Mouse (Mus musculus) lung, embryonic 14.5 days (tissue): ENCODE data around the gene Hectd3. TPM values are rescaled to one million over a fixed set of nuclear protein-coding genes. Genes with fewer than 3 reads are reported as not detected.

Source experiments
- ATAC-seq: fragments of 200-750 bp; cut with Nextera tagmentation; 2 replicates; pipeline ENCODE4 v1.8.0; 2017; ENCODE audit warnings: mild to moderate bottlenecking, moderate TSS enrichment, moderate library complexity; ENCODE audit not compliant: insufficient read depth
- DNase-seq: peaks from one replicate; pipeline ENCODE4 v3.0.0-alpha.2; 2015
- H3K27ac ChIP-seq: fragments of 300-500 bp; sonication (generic); 2 replicates; pipeline ENCODE4 v1.5.1; 2014; ENCODE audit warnings: low read depth, mild to moderate bottlenecking, moderate library complexity
- H3K27me3 ChIP-seq: fragments of 300-500 bp; sonication (generic); 2 replicates; pipeline ENCODE4 v1.6.1; 2014; ENCODE audit warnings: low read length, control low read depth; ENCODE audit not compliant: insufficient read depth
- H3K36me3 ChIP-seq: fragments of 300-500 bp; sonication (generic); 2 replicates; pipeline ENCODE4 v1.6.1; 2014; ENCODE audit warnings: control low read depth; ENCODE audit not compliant: insufficient read depth
- H3K4me1 ChIP-seq: fragments of 300-500 bp; sonication (generic); 2 replicates; pipeline ENCODE4 v1.6.1; 2014; ENCODE audit warnings: antibody characterized with exemption, control low read depth; ENCODE audit not compliant: insufficient read depth
- H3K4me2 ChIP-seq: fragments of 300-500 bp; sonication (generic); 2 replicates; pipeline ENCODE4 v1.6.1; 2014; ENCODE audit warnings: mild to moderate bottlenecking
- H3K4me3 ChIP-seq: fragments of 300-500 bp; sonication (generic); 2 replicates; pipeline ENCODE4 v1.5.1; 2014; ENCODE audit warnings: low read depth, low read length
- H3K9ac ChIP-seq: fragments of 300-500 bp; sonication (generic); 2 replicates; pipeline ENCODE4 v1.6.1; 2014
- H3K9me3 ChIP-seq: fragments of 300-500 bp; sonication (generic); 2 replicates; pipeline ENCODE4 v1.6.1; 2016; ENCODE audit warnings: low read depth, low read length, control low read depth
- CTCF ChIP-seq: IDR thresholded peaks from 2 replicates; pipeline ENCODE4 v1.5.1; 2016; ENCODE audit warnings: antibody characterized with exemption, low read depth
- WGBS: fragments of 180-500 bp; shearing (Covaris S2); extraction: QIAGEN DNeasy Blood & Tissue Kit; methylation state at CpG from one replicate; pipeline ENCODE4 v1.1.7; 2014; 5-methylcytosine and 5-hydroxymethylcytosine counted together
- polyA plus RNA-seq: library from polyadenylated mRNA; unstranded; fragments of >200 nt; fragmentation: Nextera tagmentation; extraction: Ambion mirVana; gene quantifications from 2 replicates; pipeline ENCODE4 v1.2.1, GENCODE M21; 2014

The Hectd3 gene
- polyA plus RNA-seq, 1 experiment from 2014 or later: 9.1 TPM

GRCm38 (mm10) chr4:117017738-117018137 lies 22.6 kb downstream of the Hectd3 start:
- H3K4me1 ChIP-seq: no peaks in the 10 kb centered on the region
- no peak for ATAC-seq
- 79% methylated on average over 2 of the region's 2 CpGs for WGBS
- TF ChIP-seq CTCF: peak; percentile 21; the same call in 1 of the 2 replicates
- no peak overlapping the region for H3K4me3 ChIP-seq
- peak; percentile 9 for DNase-seq
- no peak overlapping the region for H3K9ac ChIP-seq
- H3K9me3 ChIP-seq: no peaks in the 10 kb centered on the region
- no peak overlapping the region for H3K4me2 ChIP-seq
- H3K36me3 ChIP-seq: peaks cover 8% of the 10 kb centered on the region
- no peak overlapping the region for H3K27ac ChIP-seq
- no peaks in the 10 kb centered on the region for H3K27me3 ChIP-seq

- DNase-seq (no peak), ATAC-seq (no peak)
- no peak overlapping the region for H3K4me3 ChIP-seq
- H3K9me3 ChIP-seq: no peaks in the 10 kb centered on the region
- H3K4me2 ChIP-seq: no peak overlapping the region
- WGBS: 88% methylated on average over 7 of the region's 7 CpGs
- H3K36me3 ChIP-seq: peaks cover 12% of the 10 kb centered on the region
- TF ChIP-seq CTCF: no peak
- H3K9ac ChIP-seq: no peak overlapping the region
- H3K27ac ChIP-seq: no peak overlapping the region
- no peaks in the 10 kb centered on the region for H3K27me3 ChIP-seq
- H3K4me1 ChIP-seq: no peaks in the 10 kb centered on the region
These were observed 23.2 kb downstream of the Hectd3 start for GRCm38 (mm10) chr4:117018327-117018726.

GRCm38 (mm10) chr4:117019206-117020134 lies 24.4 kb downstream of the Hectd3 start, which contains the start of gene Eif2b3:
Gene Eif2b3 (plus strand): TSS chr4:117019402.
- Histone ChIP-seq H3K27me3 (no peaks in the 10 kb centered on the region), H3K4me1 (no peaks in the 10 kb centered on the region), H3K9me3 (no peaks in the 10 kb centered on the region), H3K36me3 (peaks cover 14% of the 10 kb centered on the region), H3K4me3 (peak within 1 kb of the TSS; percentile 70), H3K9ac (peak within 1 kb of the TSS; percentile 77), H3K4me2 (peak within 1 kb of the TSS; percentile 66), H3K27ac (no peak within 1 kb of the TSS)
- no peak; the same call in 1 of the 2 replicates for TF ChIP-seq CTCF
- ATAC-seq (peak; percentile 98), DNase-seq (peak; percentile 96)
- under 1% methylated on average over 61 of the region's 61 CpGs for WGBS

GRCm38 (mm10) chr4:117023469-117023868 lies 28.4 kb downstream of the Hectd3 start:
- TF ChIP-seq CTCF: no peak
- DNase-seq: no peak
- H3K36me3 ChIP-seq: peaks cover 28% of the 10 kb centered on the region
- no peak for ATAC-seq
- H3K4me1 ChIP-seq: no peaks in the 10 kb centered on the region
- no peak overlapping the region for H3K9ac ChIP-seq
- no peaks in the 10 kb centered on the region for H3K9me3 ChIP-seq
- H3K27me3 ChIP-seq: no peaks in the 10 kb centered on the region
- H3K27ac ChIP-seq: no peak overlapping the region
- no peak overlapping the region for H3K4me3 ChIP-seq
- H3K4me2 ChIP-seq: no peak overlapping the region
- 89% methylated on average over 4 of the region's 4 CpGs for WGBS

GRCm38 (mm10) chr4:117031105-117031504 lies 36.0 kb downstream of the Hectd3 start:
- DNase-seq (peak; percentile 2), ATAC-seq (no peak)
- Histone ChIP-seq H3K9ac (no peak overlapping the region), H3K36me3 (peaks cover 38% of the 10 kb centered on the region), H3K4me3 (no peak overlapping the region), H3K4me1 (no peaks in the 10 kb centered on the region), H3K9me3 (no peaks in the 10 kb centered on the region), H3K4me2 (no peak overlapping the region), H3K27ac (no peak overlapping the region), H3K27me3 (no peaks in the 10 kb centered on the region)
- 90% methylated on average over 1 of the region's 1 CpGs for WGBS
- TF ChIP-seq CTCF: no peak

- ATAC-seq: peak; percentile 45; the same call in 1 of the 2 replicates
- Histone ChIP-seq H3K27me3 (no peaks in the 10 kb centered on the region), H3K4me1 (peaks cover 15% of the 10 kb centered on the region), H3K9ac (no peak overlapping the region), H3K4me3 (no peak overlapping the region), H3K4me2 (peak overlapping the region; percentile 10; the same call in 1 of the 2 replicates), H3K9me3 (no peaks in the 10 kb centered on the region), H3K27ac (peak overlapping the region; percentile 58), H3K36me3 (0 out of 2 replicates have a peak, but pooled peaks cover 3% of the 10 kb centered on the region)
- 26% methylated on average over 9 of the region's 9 CpGs for WGBS
- peak; percentile 89 for DNase-seq
- no peak for TF ChIP-seq CTCF
These were observed 45.0 kb downstream of the Hectd3 start for GRCm38 (mm10) chr4:117039925-117040687.
